Mouse (Mus musculus) T-helper 17 cell (primary cell): ENCODE measurements around the gene Aurka.

Experiments used
- in situ Hi-C, 2 experiments: fragments of 300-600 bp; cut with MboI, MseI; formaldehyde crosslinking; loops; 1 replicate in 1 of 2; 2 replicates in 1 of 2; pipeline ENCODE4 v1.15.1; 2025; ENCODE audit warnings: high pct_unique_total_duplicates in 2 of 2

Gene Aurka

DNA sequence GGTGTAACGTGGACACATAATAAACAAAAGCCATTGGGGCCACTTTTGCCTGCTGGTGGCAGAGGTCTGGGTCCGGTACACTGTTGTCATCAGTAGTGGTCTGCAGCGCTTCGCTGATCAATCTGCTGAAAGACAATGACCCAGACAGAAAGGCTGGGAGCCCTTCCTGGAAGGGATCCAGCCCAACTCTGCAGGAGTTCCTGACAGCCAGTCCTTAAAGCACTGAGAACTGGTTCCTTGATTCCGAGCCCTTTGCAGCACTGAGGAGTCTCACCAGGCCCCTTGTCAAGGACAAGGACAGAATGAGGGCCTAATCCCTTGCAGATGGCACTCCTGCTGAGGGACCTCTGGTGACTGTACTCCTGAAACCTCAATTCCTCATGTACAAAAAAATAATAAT lies 28.7 kb downstream of the Aurka start:
- in situ Hi-C loops, result loop anchor here in 1 of 2 experiments (10.0 kb wide), 1 partner anchor 603 kb away; the partner anchor contains the start of gene Bmp7

- in situ Hi-C loops, result loop anchor here in 1 of 2 experiments (10.0 kb wide), 1 partner anchor 604 kb away; the partner anchor contains the start of gene Bmp7
These were observed 29.4 kb downstream of the Aurka start for GRCm38 (mm10) chr2:172340936-172341335.

DNA sequence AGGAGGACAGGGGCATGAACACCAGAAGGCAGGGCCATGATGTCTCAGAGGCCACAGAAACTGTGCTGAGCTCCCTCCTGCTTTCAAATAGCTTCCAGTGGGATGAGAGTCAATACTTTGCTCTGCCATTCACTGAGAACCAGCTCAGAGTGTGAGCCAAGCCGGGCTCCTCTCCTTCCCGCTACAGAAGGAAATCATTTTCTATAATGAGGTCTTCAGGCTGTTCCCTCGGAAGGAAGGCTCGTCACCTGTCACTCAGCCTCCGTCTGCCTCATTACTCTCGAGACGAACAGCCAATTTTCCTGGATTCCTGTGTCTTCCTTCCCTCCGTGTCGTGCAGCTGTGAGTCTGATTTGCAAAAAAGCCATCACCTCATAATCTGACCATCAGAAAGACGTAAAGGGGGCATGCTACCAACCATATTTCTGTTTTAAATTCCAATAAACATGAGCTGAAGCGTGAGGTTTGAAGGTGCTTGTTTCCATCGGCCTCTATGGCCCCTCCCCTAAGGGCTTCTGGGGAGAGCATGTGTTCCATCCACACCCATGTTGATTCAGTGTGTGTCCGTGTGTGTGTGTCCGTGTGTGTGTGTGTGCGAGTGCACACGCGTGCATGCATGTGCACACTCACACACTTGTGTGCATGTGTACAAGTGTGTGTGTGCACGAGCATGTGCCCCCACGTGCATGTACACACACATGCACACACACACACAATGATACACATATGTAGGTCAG lies 32.0 kb downstream of the Aurka start:
- in situ Hi-C loops, result loop anchor here in 1 of 2 experiments (5.0 kb wide), 1 partner anchor 1821 kb away; no protein-coding TSS in a partner anchor

GRCm38 (mm10) chr2:172329179-172329578 lies 41.2 kb downstream of the Aurka start:
- in situ Hi-C loops, result loop anchor here in 1 of 2 experiments (10.0 kb wide), 1 partner anchor 104 kb away; no protein-coding TSS in a partner anchor

GRCm38 (mm10) chr2:172328248-172328647 lies 42.1 kb downstream of the Aurka start:
- in situ Hi-C loops, result loop anchor here in 1 of 2 experiments (10.0 kb wide), 1 partner anchor 103 kb away; no protein-coding TSS in a partner anchor

- in situ Hi-C loops, result loop anchor here (5.0 to 10.0 kb wide), 2 partner anchors 74 to 96 kb away; partner anchors contain the start of gene Mc3r (in 2 of the 2)
These were observed 49.5 kb downstream of the Aurka start for GRCm38 (mm10) chr2:172320878-172321277.

DNA sequence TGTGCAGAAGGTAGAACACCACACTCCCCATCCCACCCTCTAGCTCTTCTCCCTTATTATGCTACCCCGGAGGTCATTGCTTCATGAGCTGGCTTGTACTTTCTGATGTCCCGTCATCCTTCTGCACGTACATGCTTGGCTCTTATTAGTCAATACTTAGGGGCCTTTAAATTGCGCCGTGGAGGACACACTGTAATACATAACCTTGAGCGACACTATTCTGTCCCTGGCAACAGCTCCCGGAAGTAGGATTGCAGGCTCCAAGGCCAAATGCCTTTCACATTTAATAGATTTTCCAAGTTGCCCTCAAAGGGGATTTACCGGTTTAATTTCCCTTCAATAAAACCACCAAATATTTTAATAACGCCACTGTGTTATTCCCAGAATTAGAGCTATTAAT lies 58.6 kb downstream of the Aurka start:
- in situ Hi-C loops, result no loop called here

DNA sequence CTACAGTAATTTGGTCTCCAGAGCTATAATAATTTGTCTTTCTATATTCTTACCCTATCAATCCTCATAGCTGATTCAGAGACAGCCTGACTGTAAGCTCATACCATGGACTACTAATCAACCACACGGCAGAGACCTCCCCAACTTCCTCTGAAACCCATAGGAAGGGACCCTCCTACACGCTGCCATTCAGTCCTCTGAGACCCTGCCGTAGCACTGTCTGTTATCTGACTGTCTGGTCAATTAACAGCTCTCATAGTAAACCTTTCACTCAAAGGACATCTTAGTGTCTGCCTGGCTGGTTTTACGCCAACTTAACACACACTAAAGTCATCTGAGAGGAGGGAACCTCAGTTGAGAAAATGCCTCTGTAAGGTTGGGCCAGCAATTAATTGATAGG lies 63.8 kb downstream of the Aurka start:
- in situ Hi-C loops, result no loop called here
